Mouse (Mus musculus): ENCODE measurements at regions not wholly inside any gene's neighbourhood (a gene's known extent, or its start where the extent isn't known, plus 50 kb on each side); places are given as distances from the start of the nearest gene placed in this dataset.

- no peak for DNase-seq (ENCODE audit: low spot score)
Observed at GRCm38 (mm10) chr4:125439856-125440255, 50.6 kb upstream of the Grik3 start.

GRCm38 (mm10) chr4:125437161-125437822 lies 53.2 kb upstream of the Grik3 start:
- DNase-seq (ENCODE audit: low spot score): no peak

GRCm38 (mm10) chr4:125433511-125433910 lies 57.0 kb upstream of the Grik3 start:
- no peak for DNase-seq (ENCODE audit: low spot score)

GRCm38 (mm10) chr4:125431648-125432047 lies 58.9 kb upstream of the Grik3 start:
- DNase-seq (ENCODE audit: low spot score): no peak

- DNase-seq (ENCODE audit: low spot score): no peak
Observed at GRCm38 (mm10) chr4:125430845-125431244, 59.7 kb upstream of the Grik3 start.

GRCm38 (mm10) chr4:125428736-125429135 lies 61.8 kb upstream of the Grik3 start:
- DNase-seq (ENCODE audit: low spot score): no peak

- DNase-seq (ENCODE audit: low spot score): no peak
Observed at GRCm38 (mm10) chr4:125420561-125421241, 69.8 kb upstream of the Grik3 start.

GRCm38 (mm10) chr4:125419491-125420255 lies 70.8 kb upstream of the Grik3 start:
- DNase-seq (ENCODE audit: low spot score): no peak

GRCm38 (mm10) chr4:125415308-125415707 lies 75.2 kb upstream of the Grik3 start:
- no peak for DNase-seq (ENCODE audit: low spot score)

GRCm38 (mm10) chr4:125413833-125414719 lies 76.4 kb upstream of the Grik3 start:
- no peak for DNase-seq (ENCODE audit: low spot score)

GRCm38 (mm10) chr4:125410736-125411441 lies 79.6 kb upstream of the Grik3 start:
- no peak for DNase-seq (ENCODE audit: low spot score)

GRCm38 (mm10) chr4:125399376-125400112 lies 91.0 kb upstream of the Grik3 start:
- DNase-seq (ENCODE audit: low spot score): no peak

- DNase-seq (ENCODE audit: low spot score): no peak
Observed at GRCm38 (mm10) chr4:125397007-125397461, 93.5 kb upstream of the Grik3 start.

- DNase-seq (ENCODE audit: low spot score): no peak
Observed at GRCm38 (mm10) chr4:125391269-125391668, 99.2 kb upstream of the Grik3 start.

- no peak for DNase-seq (ENCODE audit: low spot score)
Observed at GRCm38 (mm10) chr4:125385811-125386210, 104.7 kb upstream of the Grik3 start.

GRCm38 (mm10) chr4:125364011-125364410 lies 126.5 kb upstream of the Grik3 start:
- DNase-seq (ENCODE audit: low spot score): no peak

- no peak for DNase-seq (ENCODE audit: low spot score)
Observed at GRCm38 (mm10) chr4:125361611-125362520, 128.6 kb upstream of the Grik3 start.

GRCm38 (mm10) chr4:125358356-125358755 lies 132.1 kb upstream of the Grik3 start:
- DNase-seq (ENCODE audit: low spot score): no peak

- DNase-seq (ENCODE audit: low spot score): no peak
Observed at GRCm38 (mm10) chr4:125356441-125356840, 134.1 kb upstream of the Grik3 start.
